Mouse (Mus musculus): ENCODE data around the gene Olfr294. TPM values are rescaled to one million over a fixed set of nuclear protein-coding genes. Genes with fewer than 3 reads are reported as not detected.

The Olfr294 gene
- polyA plus RNA-seq (2015; fragmentation: Nextera tagmentation; extraction: Ambion mirVana) = not detected in 2 replicates

DNA sequence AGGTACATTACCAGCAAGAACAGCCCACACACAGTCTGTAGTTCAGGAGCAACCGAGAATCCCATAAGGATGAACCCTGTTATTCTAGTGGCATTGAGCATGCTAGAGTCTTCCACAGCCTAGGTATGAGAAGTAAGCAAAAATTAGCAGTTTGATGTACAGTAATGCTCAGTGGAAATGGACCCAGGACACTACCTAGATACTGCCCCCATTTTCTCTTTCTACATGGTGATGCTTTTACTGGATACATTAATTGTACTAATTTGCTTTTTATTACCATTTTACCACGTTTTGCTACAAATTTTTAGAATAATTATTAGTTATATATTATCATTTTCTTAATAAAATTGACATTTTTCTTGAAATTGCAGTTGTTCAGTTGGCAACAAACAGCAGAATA is at the start of gene Olfr294:
Olfr294 (minus strand) TSS at position 101 of the 400 bp plus-strand sequence.
- H3K36me3 ChIP-seq = no peaks in the 10 kb centered on the region
- H3K27ac ChIP-seq = no peak within 1 kb of the TSS
- no peak within 1 kb of the TSS for H3K4me3 ChIP-seq
- no peak for ATAC-seq (ENCODE audit: low FRiP score, low read depth)
- H3K9me3 ChIP-seq = no peaks in the 10 kb centered on the region
- no peaks in the 10 kb centered on the region for H3K27me3 ChIP-seq
- H3K4me2 ChIP-seq (replicated peaks) = no peak within 1 kb of the TSS
- no peak within 1 kb of the TSS for H3K9ac ChIP-seq
- 58% methylated on average over 2 of the region's 2 CpGs for WGBS
- H3K4me1 ChIP-seq = no peaks in the 10 kb centered on the region

- H3K4me1 ChIP-seq = no peaks in the 10 kb centered on the region
- no peak within 1 kb of the TSS for H3K4me2 ChIP-seq (replicated peaks)
- H3K9me3 ChIP-seq = no peaks in the 10 kb centered on the region
- no peak within 1 kb of the TSS for H3K27ac ChIP-seq
- H3K4me3 ChIP-seq = no peak within 1 kb of the TSS
- no peaks in the 10 kb centered on the region for H3K36me3 ChIP-seq
- H3K27me3 ChIP-seq = no peaks in the 10 kb centered on the region
- ATAC-seq (ENCODE audit: low FRiP score, low read depth) = no peak
- 86% methylated on average over 4 of the region's 4 CpGs for WGBS
- H3K9ac ChIP-seq = no peak within 1 kb of the TSS
Measured at GRCm38 (mm10) chr7:86648761-86649160, 32.3 kb upstream of the Olfr294 start, which contains the start of gene Olfr293. Gene Olfr293, plus strand, starts transcription at chr7:86649061.

DNA sequence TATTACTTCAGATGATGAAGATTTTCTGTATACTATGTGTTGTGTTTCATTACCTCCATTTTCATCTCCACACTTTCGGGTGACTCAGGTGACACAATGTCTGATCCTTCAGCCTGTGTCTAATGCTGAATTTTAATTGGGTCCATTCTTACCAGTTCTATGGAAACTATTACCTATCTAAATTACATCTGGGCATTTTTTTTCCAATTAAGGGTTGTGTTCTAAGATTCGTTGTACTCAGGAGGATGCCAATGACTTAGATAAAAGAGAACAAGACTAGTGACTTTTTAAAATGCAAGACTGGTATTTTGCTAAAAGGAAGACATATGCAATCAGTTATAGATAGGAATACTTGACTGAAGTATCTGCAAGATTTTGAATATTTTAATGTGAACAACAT is 32.9 kb downstream of the Olfr294 start, which contains the start of gene Olfr295:
Olfr295 (plus strand) TSS at position 301 of the 400 bp plus-strand sequence.
- 86% methylated on average over 2 of the region's 2 CpGs for WGBS
- no peaks in the 10 kb centered on the region for H3K9me3 ChIP-seq
- no peaks in the 10 kb centered on the region for H3K27me3 ChIP-seq
- no peaks in the 10 kb centered on the region for H3K4me1 ChIP-seq
- no peak within 1 kb of the TSS for H3K9ac ChIP-seq
- H3K36me3 ChIP-seq = no peaks in the 10 kb centered on the region
- H3K27ac ChIP-seq = no peak within 1 kb of the TSS
- no peak for ATAC-seq (ENCODE audit: low FRiP score, low read depth)
- H3K4me3 ChIP-seq = no peak within 1 kb of the TSS
- no peak within 1 kb of the TSS for H3K4me2 ChIP-seq (replicated peaks)

Other genes with a start within 250 kb of the Olfr294 start
- gene Olfr305, start 249.7 kb downstream of the Olfr294 start, polyA plus RNA-seq (2015; fragmentation: Nextera tagmentation; extraction: Ambion mirVana) = not detected in 2 replicates
- not detected in 2 replicates for gene Olfr304, start 230.0 kb downstream of the Olfr294 start, polyA plus RNA-seq (2015; fragmentation: Nextera tagmentation; extraction: Ambion mirVana)
- not detected in 2 replicates for gene Olfr303, start 218.9 kb downstream of the Olfr294 start, polyA plus RNA-seq (2015; fragmentation: Nextera tagmentation; extraction: Ambion mirVana)
- not detected in 2 replicates for gene Olfr301, start 212.8 kb downstream of the Olfr294 start, polyA plus RNA-seq (2015; fragmentation: Nextera tagmentation; extraction: Ambion mirVana)
- gene Olfr299, start 156.7 kb downstream of the Olfr294 start, polyA plus RNA-seq (2015; fragmentation: Nextera tagmentation; extraction: Ambion mirVana) = not detected in 2 replicates
- not detected in 2 replicates for gene Olfr298, start 124.2 kb downstream of the Olfr294 start, polyA plus RNA-seq (2015; fragmentation: Nextera tagmentation; extraction: Ambion mirVana)
- not detected in 2 replicates for gene Olfr297, start 96.7 kb downstream of the Olfr294 start, polyA plus RNA-seq (2015; fragmentation: Nextera tagmentation; extraction: Ambion mirVana)
- not detected in 2 replicates for gene Olfr295, start 32.8 kb downstream of the Olfr294 start, polyA plus RNA-seq (2015; fragmentation: Nextera tagmentation; extraction: Ambion mirVana)
- not detected in 2 replicates for gene Olfr293, start 32.4 kb upstream of the Olfr294 start, polyA plus RNA-seq (2015; fragmentation: Nextera tagmentation; extraction: Ambion mirVana)
- not detected in 2 replicates for gene Olfr292, start 71.7 kb upstream of the Olfr294 start, polyA plus RNA-seq (2015; fragmentation: Nextera tagmentation; extraction: Ambion mirVana)
- gene Folh1, start 159.3 kb upstream of the Olfr294 start, polyA plus RNA-seq (2015; fragmentation: Nextera tagmentation; extraction: Ambion mirVana) = 0.09 and 0.11 TPM in 2 replicates
- gene Vmn2r77, start 178.4 kb upstream of the Olfr294 start, polyA plus RNA-seq (2015; fragmentation: Nextera tagmentation; extraction: Ambion mirVana) = not detected in 2 replicates

Measured in limb, embryonic 13.5 days (tissue).